Mouse (Mus musculus) stomach, embryonic 16.5 days (tissue): Measurements from ENCODE around the gene Gm11634. TPM values are rescaled to one million over a fixed set of nuclear protein-coding genes. Genes with fewer than 3 reads are reported as not detected.

Experiments
- ATAC-seq: fragments of 200-750 bp; cut with Nextera tagmentation; 2 replicates; pipeline ENCODE4 v1.8.0; 2017; ENCODE audit warnings: moderate number of reproducible peaks, moderate TSS enrichment; ENCODE audit not compliant: insufficient read depth, low FRiP score
- H3K27ac ChIP-seq: fragments of 300-500 bp; sonication (generic); 2 replicates; pipeline ENCODE4 v1.5.1; 2014; ENCODE audit warnings: low read length
- H3K27me3 ChIP-seq: fragments of 300-500 bp; sonication (generic); 2 replicates; pipeline ENCODE4 v1.6.1; 2014; ENCODE audit warnings: low read length, control low read depth, mixed read lengths; ENCODE audit not compliant: control insufficient read depth, insufficient read depth
- H3K36me3 ChIP-seq: fragments of 300-500 bp; sonication (generic); 2 replicates; pipeline ENCODE4 v1.6.1; 2014; ENCODE audit warnings: low read length; ENCODE audit not compliant: control insufficient read depth, insufficient read depth
- H3K4me1 ChIP-seq: fragments of 300-500 bp; sonication (generic); 2 replicates; pipeline ENCODE4 v1.6.1; 2014; ENCODE audit warnings: low read length, control low read depth, mixed read lengths; ENCODE audit not compliant: control insufficient read depth, insufficient read depth
- H3K4me2 ChIP-seq: fragments of 300-500 bp; sonication (generic); 2 replicates; pipeline ENCODE4 v1.6.1; 2014; ENCODE audit warnings: low read depth, low read length, mixed read lengths
- H3K4me3 ChIP-seq: fragments of 300-500 bp; sonication (generic); replicated peaks from 2 replicates; pipeline ENCODE4 v1.5.1; 2014; ENCODE audit warnings: mild to moderate bottlenecking, low read length
- H3K9ac ChIP-seq: fragments of 300-500 bp; sonication (generic); 2 replicates; pipeline ENCODE4 v1.6.1; 2014; ENCODE audit warnings: low read length
- H3K9me3 ChIP-seq: fragments of 300-500 bp; sonication (generic); replicated peaks from 2 replicates; pipeline ENCODE4 v1.6.1; 2016; ENCODE audit warnings: low read length, control low read depth; ENCODE audit not compliant: control insufficient read depth
- WGBS: fragments of 180-500 bp; shearing (Covaris S2); extraction: QIAGEN DNeasy Blood & Tissue Kit; methylation state at CpG from one replicate; pipeline ENCODE4 v1.1.7; 2014; 5-methylcytosine and 5-hydroxymethylcytosine counted together
- polyA plus RNA-seq: library from polyadenylated mRNA; unstranded; fragments of >200 nt; fragmentation: Nextera tagmentation; extraction: Ambion mirVana; gene quantifications from 2 replicates; pipeline ENCODE4 v1.2.1, GENCODE M21; 2015

Gm11634 gene
- polyA plus RNA-seq, 1 experiment from 2014 or later: not detected

DNA sequence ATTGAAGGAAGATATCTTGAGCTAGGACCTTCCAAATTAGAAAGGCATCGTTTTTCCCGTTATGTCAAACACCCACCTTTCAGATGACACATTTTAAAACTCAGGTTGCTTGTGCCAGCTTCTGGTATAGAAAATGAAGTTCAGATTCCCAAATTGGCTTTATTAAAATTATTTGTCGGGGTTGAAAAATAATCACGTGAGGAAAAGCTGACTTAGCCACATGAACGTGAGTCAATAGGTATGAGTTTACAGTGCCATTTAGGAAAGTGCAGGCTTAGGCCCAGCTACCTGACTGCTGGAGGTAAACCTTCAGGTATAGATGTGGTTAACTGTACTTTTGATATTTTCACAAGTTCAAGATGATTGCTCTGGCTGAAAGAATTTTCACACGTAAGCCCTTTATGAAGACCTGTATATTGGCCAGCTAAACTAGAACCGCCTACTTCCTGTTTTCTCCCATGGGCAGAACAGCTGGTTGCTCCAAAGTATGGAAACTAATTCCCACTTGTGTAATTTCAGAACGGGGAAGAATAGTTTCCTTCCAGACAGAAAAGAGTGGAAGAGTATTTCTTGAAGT is 45.6 kb downstream of the Gm11634 start:
- ATAC-seq: no peak
- 9% methylated on average over 8 of the region's 8 CpGs for WGBS

DNA sequence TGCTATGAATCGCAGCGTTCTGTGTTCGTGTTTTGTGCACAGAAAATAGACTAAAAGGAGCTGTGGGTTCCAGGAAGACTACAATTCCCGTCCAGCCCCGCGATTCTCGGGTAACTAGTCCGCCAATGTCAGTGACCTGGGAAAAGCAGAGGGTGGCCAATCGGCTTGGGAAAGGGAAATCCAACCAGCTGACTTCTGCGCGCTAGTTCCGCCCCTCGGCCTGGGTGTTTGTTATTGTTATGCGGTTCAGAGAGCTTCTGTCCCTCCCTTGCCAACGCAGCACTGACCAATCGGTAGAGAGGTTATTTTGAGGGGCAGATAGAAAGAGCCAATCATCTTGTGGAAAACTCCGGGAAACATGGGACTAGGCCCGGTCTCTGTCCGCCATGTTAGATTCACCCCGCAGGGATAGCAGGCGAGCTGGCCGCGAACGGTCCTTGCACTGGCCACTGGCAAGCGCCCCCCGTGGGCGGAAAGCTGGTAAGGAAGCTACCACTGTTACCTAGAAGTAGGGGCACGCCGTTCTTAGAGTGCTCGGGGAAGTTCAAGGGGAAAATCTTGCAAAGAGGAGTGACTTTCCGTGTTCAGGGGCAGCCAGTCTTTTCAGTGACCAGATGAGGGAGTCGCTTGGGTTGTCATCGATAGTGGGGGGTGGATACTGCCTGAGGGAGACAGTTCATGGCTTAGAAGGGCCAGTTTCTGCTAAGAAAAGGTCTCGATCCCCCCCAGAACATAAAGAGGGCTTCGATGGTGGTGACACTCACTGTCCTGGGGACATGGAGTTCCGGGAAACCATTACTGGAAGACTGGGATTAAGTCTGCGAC is 46.4 kb downstream of the Gm11634 start:
- Histone ChIP-seq H3K9ac (peak overlapping the region; percentile 88), H3K4me1 (peaks cover 17% of the 10 kb centered on the region), H3K4me2 (peak overlapping the region; percentile 73), H3K36me3 (no peaks in the 10 kb centered on the region), H3K27ac (peak overlapping the region; percentile 97), H3K4me3 (peak overlapping the region; percentile 96), H3K27me3 (no peaks in the 10 kb centered on the region), H3K9me3 (no peaks in the 10 kb centered on the region)
- peak; percentile 98 for ATAC-seq
- WGBS: under 1% methylated on average over 37 of the region's 37 CpGs

More for the DNA sequence above, 45.6 kb downstream of the Gm11634 start:
- no peaks in the 10 kb centered on the region for H3K9me3 ChIP-seq
- peak overlapping the region; percentile 96 for H3K4me3 ChIP-seq
- H3K27ac ChIP-seq: peak overlapping the region; percentile 90
- no peaks in the 10 kb centered on the region for H3K27me3 ChIP-seq
- H3K4me2 ChIP-seq: peak overlapping the region; percentile 73
- peak overlapping the region; percentile 88 for H3K9ac ChIP-seq
- peaks cover 17% of the 10 kb centered on the region for H3K4me1 ChIP-seq
- H3K36me3 ChIP-seq: no peaks in the 10 kb centered on the region

DNA sequence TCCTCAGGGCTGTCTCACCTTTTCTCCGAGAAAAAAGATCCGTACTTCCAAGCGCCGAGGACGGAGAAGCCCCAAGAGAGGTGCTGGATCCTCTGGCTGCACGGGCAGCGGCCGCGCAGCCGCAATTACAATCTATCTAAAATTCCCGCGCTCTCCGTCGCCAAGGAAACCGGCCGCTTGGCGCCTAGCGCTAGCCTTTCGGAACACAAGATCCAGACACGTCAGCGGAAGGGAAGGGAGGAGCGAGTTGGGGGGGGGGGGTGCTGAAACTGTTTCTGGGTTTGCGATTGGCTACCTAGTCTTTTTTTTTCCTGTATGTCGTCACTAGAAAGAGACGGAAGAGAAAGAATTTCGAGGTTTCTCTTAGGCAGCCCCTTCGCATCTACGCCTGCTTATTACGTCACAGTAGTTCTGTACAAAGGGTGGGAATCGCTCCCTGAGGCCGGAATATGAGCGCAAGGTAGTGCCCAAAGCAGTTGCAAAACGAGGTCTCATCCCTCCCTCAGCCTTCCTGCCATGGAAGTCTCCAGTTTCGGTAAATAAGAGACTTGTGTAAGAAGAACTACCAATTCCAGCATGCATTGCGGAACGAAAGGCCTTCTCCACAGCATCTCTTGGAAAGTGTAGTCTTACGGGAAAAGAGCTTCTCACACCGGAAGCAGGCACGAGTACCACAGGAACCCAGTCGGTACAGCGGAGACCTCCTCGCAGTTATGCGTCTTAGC is 47.1 kb downstream of the Gm11634 start, which contains the start of the genes Brca1 and Nbr1:
TSS of gene Brca1 (minus strand) at position 205 of the 725 bp plus-strand sequence.
TSS of gene Nbr1 (plus strand) at position 399 of the 725 bp plus-strand sequence.
- no peaks in the 10 kb centered on the region for H3K27me3 ChIP-seq
- no peaks in the 10 kb centered on the region for H3K9me3 ChIP-seq
- H3K4me2 ChIP-seq: peak within 1 kb of the TSS; percentile 73
- no peaks in the 10 kb centered on the region for H3K36me3 ChIP-seq
- H3K4me1 ChIP-seq: peaks cover 17% of the 10 kb centered on the region
- WGBS: under 1% methylated on average over 43 of the region's 43 CpGs
- peak within 1 kb of the TSS; percentile 96 for H3K4me3 ChIP-seq
- ATAC-seq: peak; percentile 83
- H3K27ac ChIP-seq: peak within 1 kb of the TSS; percentile 97
- H3K9ac ChIP-seq: peak within 1 kb of the TSS; percentile 88

DNA sequence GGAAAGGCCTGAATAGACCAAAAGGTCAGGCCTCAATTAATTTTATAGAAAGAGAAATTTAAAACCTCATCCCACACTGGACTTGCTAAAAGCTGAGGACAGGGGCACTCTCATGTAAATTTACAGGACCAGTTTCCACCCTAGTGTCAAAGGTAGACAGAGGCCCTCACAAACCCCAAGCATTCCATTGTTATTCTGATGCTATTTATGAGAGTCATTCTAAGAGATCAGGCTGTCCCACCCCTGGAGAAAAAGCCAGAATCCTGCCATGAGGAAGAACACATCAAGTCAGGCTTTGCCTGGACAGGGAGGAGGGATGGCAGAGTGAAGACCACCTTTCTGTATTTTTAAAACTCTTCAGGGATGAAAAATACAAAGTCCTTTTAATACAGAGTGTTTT is 50.5 kb downstream of the Gm11634 start:
- H3K36me3 ChIP-seq: no peaks in the 10 kb centered on the region; the same call in 1 of the 2 replicates
- ATAC-seq: no peak
- no peaks in the 10 kb centered on the region for H3K9me3 ChIP-seq
- no peaks in the 10 kb centered on the region for H3K27me3 ChIP-seq
- H3K4me3 ChIP-seq: no peak overlapping the region
- no peak overlapping the region for H3K9ac ChIP-seq
- H3K27ac ChIP-seq: no peak overlapping the region
- H3K4me1 ChIP-seq: 0 out of 2 replicates have a peak, but pooled peaks cover 8% of the 10 kb centered on the region
- no peak overlapping the region for H3K4me2 ChIP-seq

DNA sequence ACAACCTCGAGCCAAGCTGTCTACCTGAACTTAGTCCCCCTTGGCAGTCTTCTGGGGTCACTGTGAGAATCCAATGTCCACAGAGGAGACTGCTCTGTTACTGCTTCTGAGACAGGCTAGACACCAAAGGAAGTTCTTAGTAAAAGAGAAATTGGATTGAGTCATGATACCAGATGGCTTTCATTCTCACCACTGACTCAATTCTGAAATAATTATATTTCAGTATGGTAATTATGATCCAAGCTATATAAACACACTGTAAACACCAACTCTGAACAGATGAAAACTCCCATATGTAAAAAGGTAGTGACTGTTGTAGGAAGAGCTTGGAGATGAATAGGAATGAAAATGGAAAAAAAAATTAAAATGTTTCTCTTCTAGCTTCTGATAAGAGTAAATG is 54.9 kb downstream of the Gm11634 start:
- ATAC-seq: no peak

More for the DNA sequence above, 54.9 kb downstream of the Gm11634 start:
- H3K36me3 ChIP-seq: no peaks in the 10 kb centered on the region; the same call in 1 of the 2 replicates
- H3K4me3 ChIP-seq: no peak overlapping the region
- no peak overlapping the region for H3K4me2 ChIP-seq
- 68% methylated on average over 1 of the region's 1 CpGs for WGBS
- H3K4me1 ChIP-seq: no peaks in the 10 kb centered on the region
- H3K27ac ChIP-seq: no peak overlapping the region
- H3K9me3 ChIP-seq: no peaks in the 10 kb centered on the region
- no peaks in the 10 kb centered on the region for H3K27me3 ChIP-seq
- no peak overlapping the region for H3K9ac ChIP-seq

Other genes with a start within 250 kb of the Gm11634 start
- 0.09 and 0.15 TPM in 2 replicates for gene G6pc, start 231.7 kb downstream of the Gm11634 start, polyA plus RNA-seq
- 57.6 and 58.0 TPM in 2 replicates for gene Aarsd1, start 181.6 kb downstream of the Gm11634 start, polyA plus RNA-seq
- 7.5 and 10.8 TPM in 2 replicates for gene Gm27029, start 174.5 kb downstream of the Gm11634 start, polyA plus RNA-seq
- gene Rundc1, start 174.2 kb downstream of the Gm11634 start, polyA plus RNA-seq: 17.6 and 19.0 TPM in 2 replicates
- 16.3 and 26.9 TPM in 2 replicates for gene Ptges3l, start 173.9 kb downstream of the Gm11634 start, polyA plus RNA-seq
- gene Rpl27, start 157.0 kb downstream of the Gm11634 start, polyA plus RNA-seq: 241 and 276 TPM in 2 replicates
- 26.3 and 26.8 TPM in 2 replicates for gene Ifi35, start 150.8 kb downstream of the Gm11634 start, polyA plus RNA-seq
- gene Rnd2, start 134.3 kb downstream of the Gm11634 start, polyA plus RNA-seq: 10.7 and 11.9 TPM in 2 replicates
- 67.1 and 73.8 TPM in 2 replicates for gene Vat1, start 133.0 kb downstream of the Gm11634 start, polyA plus RNA-seq
- gene Brca1, start 47.3 kb downstream of the Gm11634 start, polyA plus RNA-seq: 8.3 and 9.2 TPM in 2 replicates
- gene Nbr1, start 47.1 kb downstream of the Gm11634 start, polyA plus RNA-seq: 68.7 and 78.4 TPM in 2 replicates
- 10.3 and 12.4 TPM in 2 replicates for gene Tmem106a, start 17.0 kb downstream of the Gm11634 start, polyA plus RNA-seq
- 39.6 and 40.8 TPM in 2 replicates for gene Rdm1, start 27.9 kb upstream of the Gm11634 start, polyA plus RNA-seq
- 8.2 and 8.5 TPM in 2 replicates for gene Arl4d, start 66.3 kb upstream of the Gm11634 start, polyA plus RNA-seq
- gene Dhx8, start 133.7 kb upstream of the Gm11634 start, polyA plus RNA-seq: 28.5 and 29.4 TPM in 2 replicates
- gene Etv4, start 186.1 kb upstream of the Gm11634 start, polyA plus RNA-seq: 4.9 and 6.6 TPM in 2 replicates